In genomic region chr1:64735781-64736680, GRCm38 (mm10) we compare ENCODE assay signal across 8 mouse cellular contexts. TPM values are rescaled to one million over a fixed set of nuclear protein-coding genes. Genes with fewer than 3 reads are reported as not detected.
DNase-seq lines count a peak whose midpoint lies in the region; ATAC-seq lines count a peak whose summit lies in the region.

No protein-coding gene starts in this region.

- peak overlapping the region; percentile 96 for H3K4me2 ChIP-seq in liver, embryonic 12.5 days

- H3K9ac ChIP-seq in liver, embryonic 12.5 days, result peak overlapping the region; percentile 91

- H3K4me1 ChIP-seq in liver, embryonic 12.5 days, result peaks cover 78% of the 10 kb centered on the region

- no peak; the same call in 1 of the 2 replicates for ATAC-seq in liver, embryonic 12.5 days

- H3K9me3 ChIP-seq in liver, embryonic 12.5 days (replicated peaks), result no peaks in the 10 kb centered on the region

- H3K4me3 ChIP-seq in liver, embryonic 12.5 days, result peak overlapping the region; percentile 87

- H3K36me3 ChIP-seq in liver, embryonic 12.5 days, result peaks cover 36% of the 10 kb centered on the region

- DNase-seq in right cerebral cortex, postnatal 10 days (ENCODE audit: low spot score in 2 of 2), result peak; percentile 43 to 46
- DNase-seq in right cerebral cortex, adult 18-20 months, result no peak
- DNase-seq in cerebellum, postnatal 14 days, result peak; percentile 71 to 74
- peak; percentile 48 for DNase-seq in gastrocnemius, postnatal 10 days
- peak; percentile 73 for DNase-seq in induced T-regulatory cell, adult 2 months (ENCODE audit: low read depth)
- DNase-seq in naive thymus-derived CD4-positive, alpha-beta T cell, adult 2 months (ENCODE audit: low read depth), result peak; percentile 68
- peak; percentile 74 for DNase-seq in testis, postnatal 10 days (ENCODE audit: low spot score)

- H3K27ac ChIP-seq in liver, embryonic 12.5 days, result peak overlapping the region; percentile 84

- WGBS in liver, embryonic 12.5 days (ENCODE audit: insufficient replicate concordance), result 8% methylated on average over 75 of the region's 75 CpGs

- peaks cover 8% of the 10 kb centered on the region for H3K27me3 ChIP-seq in liver, embryonic 12.5 days (replicated peaks)

RNA-seq across cellular contexts. Expression of gene Fzd5, which starts 1.5 kb away (rescaled TPM):
- total RNA-seq in gastrocnemius, postnatal 10 days (2021), result 1 to 10 TPM; 2.3 to 3.6 TPM
- 3.6 and 4.1 TPM in 2 replicates for polyA plus RNA-seq in liver, embryonic 12.5 days (2016; fragmentation: Nextera tagmentation; extraction: Ambion mirVana)

RNA-seq across cellular contexts. Expression of gene Ccnyl1, which starts 45.8 kb away (rescaled TPM):
- 10 to 100 TPM; 20.0 to 25.1 TPM for total RNA-seq in gastrocnemius, postnatal 10 days (2021)
- 1.6 and 2.3 TPM in 2 replicates for polyA plus RNA-seq in liver, embryonic 12.5 days (2016; fragmentation: Nextera tagmentation; extraction: Ambion mirVana)
